Mouse (Mus musculus) heart, embryonic 14.5 days (tissue): ENCODE data around the gene Agpat1. TPM values are rescaled to one million over a fixed set of nuclear protein-coding genes. Genes with fewer than 3 reads are reported as not detected.

Source experiments
- ATAC-seq: fragments of 200-750 bp; cut with Nextera tagmentation; 2 replicates; pipeline ENCODE4 v1.8.0; 2017; ENCODE audit warnings: low read depth, moderate TSS enrichment; ENCODE audit not compliant: insufficient number of reproducible peaks, insufficient read depth, low FRiP score
- H3K27ac ChIP-seq, 2 experiments: fragments of 200-500 bp in 1 of 2; fragments of 300-500 bp in 1 of 2; sonication (generic) in 1 of 2; replicated peaks in 1 of 2; 2 replicates each; pipeline ENCODE4 v1.5.1; 2012 to 2014; ENCODE audit warnings: low read depth in 2 of 2, low read length in 2 of 2, control low read depth in 1 of 2, mild to moderate bottlenecking in 1 of 2, mixed read lengths in 1 of 2; ENCODE audit not compliant: control insufficient read depth in 1 of 2, insufficient read depth in 1 of 2
- H3K27me3 ChIP-seq: fragments of 300-500 bp; sonication (generic); 2 replicates; pipeline ENCODE4 v1.6.1; 2014; ENCODE audit warnings: mild to moderate bottlenecking, low read length, control low read depth; ENCODE audit not compliant: control insufficient read depth, insufficient read depth
- H3K36me3 ChIP-seq: fragments of 300-500 bp; sonication (generic); 2 replicates; pipeline ENCODE4 v1.6.1; 2014; ENCODE audit warnings: mild to moderate bottlenecking, control low read depth, low read length, mixed read lengths; ENCODE audit not compliant: control insufficient read depth, insufficient read depth
- H3K4me1 ChIP-seq, 2 experiments: fragments of 200-500 bp in 1 of 2; fragments of 300-500 bp in 1 of 2; sonication (generic) in 1 of 2; 2 replicates each; pipeline ENCODE4 v1.6.1; 2012 to 2014; ENCODE audit warnings: low read length in 2 of 2, control low read depth in 1 of 2, mixed read lengths in 1 of 2; ENCODE audit not compliant: control insufficient read depth in 2 of 2, insufficient read depth in 2 of 2
- H3K4me2 ChIP-seq: fragments of 300-500 bp; sonication (generic); 2 replicates; pipeline ENCODE4 v1.6.1; 2014; ENCODE audit warnings: mild to moderate bottlenecking, low read length
- H3K4me3 ChIP-seq, 2 experiments: fragments of 200-500 bp in 1 of 2; fragments of 300-500 bp in 1 of 2; sonication (generic) in 1 of 2; 2 replicates each; pipeline ENCODE4 v1.5.1; 2012 to 2014; ENCODE audit warnings: low read length in 2 of 2, mild to moderate bottlenecking in 2 of 2, control low read depth in 1 of 2, low read depth in 1 of 2, moderate library complexity in 1 of 2; ENCODE audit not compliant: control insufficient read depth in 1 of 2, insufficient read depth in 1 of 2
- H3K9ac ChIP-seq: fragments of 300-500 bp; sonication (generic); 2 replicates; pipeline ENCODE4 v1.6.1; 2014; ENCODE audit warnings: mild to moderate bottlenecking, low read length
- H3K9me3 ChIP-seq: fragments of 300-500 bp; sonication (generic); 2 replicates; pipeline ENCODE4 v1.6.1; 2016; ENCODE audit warnings: low read length, control low read depth; ENCODE audit not compliant: control insufficient read depth
- WGBS: fragments of 180-500 bp; shearing (Covaris S2); extraction: QIAGEN DNeasy Blood & Tissue Kit; methylation state at CpG from one replicate; pipeline ENCODE4 v1.1.7; 2014; 5-methylcytosine and 5-hydroxymethylcytosine counted together
- polyA plus RNA-seq: library from polyadenylated mRNA; unstranded; fragments of >200 nt; fragmentation: Nextera tagmentation; extraction: Ambion mirVana; gene quantifications from 2 replicates; pipeline ENCODE4 v1.2.1, GENCODE M21; 2014

Agpat1 gene
- polyA plus RNA-seq, 1 experiment from 2014 or later = 54.4 TPM

DNA sequence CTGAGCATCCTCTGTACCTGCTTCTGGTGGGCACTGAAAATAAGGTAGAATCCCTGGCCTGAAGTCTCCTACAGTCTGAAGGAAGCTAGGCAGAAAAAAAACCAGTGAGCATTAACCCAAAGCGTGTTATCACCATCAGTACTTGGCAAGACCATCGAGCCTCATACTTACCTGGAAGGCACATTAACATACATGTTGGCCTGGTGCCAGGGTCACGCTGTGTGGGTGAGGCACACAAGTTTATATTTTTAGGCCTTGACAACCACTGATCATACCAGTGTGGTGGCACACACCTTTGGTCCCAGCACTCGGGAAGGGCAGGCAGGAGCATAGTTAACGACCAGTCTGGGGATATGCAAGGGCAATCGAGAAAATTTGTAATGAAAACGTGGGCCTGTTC, 3.9 kb downstream of the Agpat1 start:
- Histone ChIP-seq H3K9me3 (no peaks in the 10 kb centered on the region), H3K4me1 (peaks cover 15 to 39% of the 10 kb centered on the region in 2 experiments), H3K36me3 (peaks cover 31% of the 10 kb centered on the region), H3K9ac (no peak overlapping the region), H3K27ac (no peak overlapping the region), H3K27me3 (no peaks in the 10 kb centered on the region), H3K4me2 (no peak overlapping the region), H3K4me3 (no peak overlapping the region)
- 77% methylated on average over 7 of the region's 7 CpGs for WGBS
- no peak for ATAC-seq

DNA sequence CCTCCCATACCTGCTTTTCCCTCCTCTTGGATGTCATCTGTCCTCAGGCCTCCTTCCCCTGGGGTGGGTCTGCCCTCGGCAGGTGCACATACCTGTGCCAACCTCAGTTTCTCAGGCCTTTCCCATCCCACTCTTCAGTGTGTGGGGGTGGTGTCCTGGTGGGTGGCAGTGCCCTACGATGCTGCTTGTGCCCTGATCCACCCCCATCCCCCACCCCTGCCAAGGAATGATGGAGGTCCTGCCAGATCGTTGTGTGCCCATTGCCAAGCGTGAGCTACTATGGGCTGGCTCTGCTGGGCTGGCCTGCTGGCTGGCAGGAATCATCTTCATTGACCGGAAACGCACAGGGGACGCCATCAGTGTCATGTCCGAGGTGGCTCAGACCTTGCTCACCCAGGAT, 7.0 kb downstream of the Agpat1 start:
- ATAC-seq = no peak
- peaks cover 49% of the 10 kb centered on the region for H3K36me3 ChIP-seq

DNA sequence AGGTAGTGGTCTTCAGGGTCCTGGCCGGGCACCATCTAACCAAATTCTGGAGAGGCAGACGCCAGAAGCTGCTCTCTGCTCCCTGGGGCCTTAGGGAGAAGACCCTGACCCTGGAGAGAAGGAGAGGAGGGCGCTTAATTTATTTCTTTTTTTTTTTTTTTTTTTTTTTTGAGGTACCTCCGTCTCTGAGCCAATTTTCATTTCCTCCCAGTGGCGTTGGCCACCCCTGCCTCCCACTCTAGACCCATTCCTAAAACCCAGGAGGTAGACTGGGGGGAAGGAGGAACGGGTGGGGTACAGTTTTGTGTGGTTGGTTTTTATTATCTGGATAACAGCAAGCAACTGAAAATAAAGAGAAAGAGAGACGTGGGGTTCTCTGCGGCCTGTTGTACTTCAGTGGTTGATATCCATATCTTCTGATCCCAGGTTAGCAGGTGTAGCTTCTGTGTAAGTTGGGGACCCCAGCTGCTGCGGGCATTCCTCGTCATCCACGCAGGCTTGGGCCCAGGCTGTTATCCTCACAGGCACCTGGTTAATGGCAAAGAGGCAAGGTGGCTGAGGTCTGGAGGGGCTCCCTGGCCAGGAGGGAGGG, 9.1 kb downstream of the Agpat1 start:
- H3K4me1 ChIP-seq = peaks cover 0 to 13% of the 10 kb centered on the region in 2 experiments; a peak in 3 of 4 replicates
- H3K4me2 ChIP-seq = no peak overlapping the region
- H3K4me3 ChIP-seq = no peak overlapping the region
- H3K27me3 ChIP-seq = no peaks in the 10 kb centered on the region
- no peak overlapping the region for H3K27ac ChIP-seq
- peaks cover 63% of the 10 kb centered on the region for H3K36me3 ChIP-seq
- no peak for ATAC-seq
- no peak overlapping the region for H3K9ac ChIP-seq
- no peaks in the 10 kb centered on the region for H3K9me3 ChIP-seq
- 88% methylated on average over 11 of the region's 11 CpGs for WGBS

More for the DNA sequence above, 7.0 kb downstream of the Agpat1 start:
- H3K27ac ChIP-seq = no peak overlapping the region
- no peaks in the 10 kb centered on the region for H3K9me3 ChIP-seq
- WGBS = 93% methylated on average over 8 of the region's 8 CpGs
- no peaks in the 10 kb centered on the region for H3K27me3 ChIP-seq
- no peak overlapping the region for H3K4me3 ChIP-seq
- H3K4me1 ChIP-seq = peaks cover 7 to 29% of the 10 kb centered on the region in 2 experiments
- H3K4me2 ChIP-seq = no peak overlapping the region
- no peak overlapping the region for H3K9ac ChIP-seq

DNA sequence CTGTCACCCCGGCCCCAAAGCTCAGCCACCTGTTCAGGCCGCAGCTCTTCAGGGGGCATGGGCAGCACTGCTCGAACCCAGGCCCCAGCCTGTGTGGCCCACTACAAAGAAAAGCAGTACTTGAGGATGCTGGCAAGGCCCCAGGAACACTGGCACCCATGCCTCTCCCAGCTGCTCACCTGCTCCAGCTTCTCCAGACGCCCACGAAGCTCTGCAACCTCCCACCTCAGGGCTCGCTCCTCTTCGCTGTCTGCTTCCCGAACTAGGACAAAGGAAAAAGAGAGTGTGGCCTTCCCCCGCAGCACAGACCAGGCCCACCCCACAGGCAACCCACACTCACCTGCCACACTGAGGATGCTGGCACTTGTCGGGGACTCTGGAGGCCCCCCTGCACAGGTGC, 9.8 kb downstream of the Agpat1 start:
- Histone ChIP-seq H3K36me3 (peaks cover 63% of the 10 kb centered on the region), H3K4me1 (peaks cover 0 to 6% of the 10 kb centered on the region in 2 experiments; a peak in 3 of 4 replicates), H3K9me3 (no peaks in the 10 kb centered on the region), H3K27ac (no peak overlapping the region), H3K4me3 (no peak overlapping the region), H3K4me2 (no peak overlapping the region), H3K27me3 (no peaks in the 10 kb centered on the region), H3K9ac (no peak overlapping the region)
- 85% methylated on average over 10 of the region's 10 CpGs for WGBS
- no peak for ATAC-seq

DNA sequence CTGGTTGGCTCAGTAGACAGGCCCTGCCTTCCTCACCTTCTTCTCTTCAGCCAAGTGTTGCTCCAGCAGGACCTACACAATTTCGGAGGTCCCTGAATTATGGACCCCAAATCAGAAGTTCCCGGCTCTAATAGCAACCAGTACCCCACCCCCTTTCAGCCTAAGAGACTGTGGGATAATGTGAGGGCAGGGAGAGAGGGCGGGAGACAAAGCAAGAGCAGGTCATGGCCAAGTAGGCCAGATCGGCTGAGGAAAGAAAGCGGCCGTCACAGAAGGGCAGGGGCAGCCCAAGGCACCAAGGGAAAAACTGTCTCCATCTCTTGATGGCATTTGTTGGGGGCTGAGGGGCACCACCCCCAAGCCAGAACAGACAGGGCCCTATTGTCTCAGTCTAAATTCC, 11.8 kb downstream of the Agpat1 start, which contains the start of gene Egfl8:
Egfl8 (minus strand) TSS at position 101 of the 400 bp plus-strand sequence.
- peaks cover 66% of the 10 kb centered on the region for H3K36me3 ChIP-seq
- H3K9me3 ChIP-seq = no peaks in the 10 kb centered on the region
- 77% methylated on average over 6 of the region's 6 CpGs for WGBS
- H3K4me1 ChIP-seq = no peaks in the 10 kb centered on the region; a peak in 1 of 4 replicates
- no peak within 1 kb of the TSS for H3K27ac ChIP-seq
- no peak for ATAC-seq
- no peak within 1 kb of the TSS for H3K4me2 ChIP-seq
- H3K9ac ChIP-seq = no peak within 1 kb of the TSS
- H3K27me3 ChIP-seq = no peaks in the 10 kb centered on the region
- H3K4me3 ChIP-seq = no peak within 1 kb of the TSS

DNA sequence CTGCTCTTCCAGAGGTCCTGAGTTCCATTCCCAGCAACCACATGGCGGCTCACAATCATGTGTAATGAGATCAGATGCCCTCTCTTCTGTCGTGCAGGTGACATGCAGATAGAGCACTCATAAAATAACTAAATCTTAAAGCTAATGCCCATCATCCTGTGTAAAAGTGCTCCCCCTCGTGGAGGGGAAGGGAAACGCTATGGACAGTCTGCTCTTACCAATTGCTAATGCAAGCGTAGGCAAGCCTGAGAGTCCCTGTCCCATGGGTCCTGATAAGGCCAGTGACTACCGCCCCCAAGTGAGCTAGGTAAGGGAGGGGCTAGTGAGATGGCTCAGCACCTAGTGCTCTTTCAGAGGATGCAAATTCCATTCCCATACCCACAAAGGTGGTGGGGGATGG, 14.9 kb downstream of the Agpat1 start:
- 21% methylated on average over 6 of the region's 6 CpGs for WGBS
- Histone ChIP-seq H3K27ac (no peak overlapping the region), H3K27me3 (no peaks in the 10 kb centered on the region), H3K4me2 (no peak overlapping the region), H3K36me3 (peaks cover 65% of the 10 kb centered on the region), H3K9me3 (no peaks in the 10 kb centered on the region), H3K4me3 (no peak overlapping the region), H3K4me1 (no peaks in the 10 kb centered on the region; a peak in 1 of 4 replicates), H3K9ac (no peak overlapping the region)
- no peak for ATAC-seq

DNA sequence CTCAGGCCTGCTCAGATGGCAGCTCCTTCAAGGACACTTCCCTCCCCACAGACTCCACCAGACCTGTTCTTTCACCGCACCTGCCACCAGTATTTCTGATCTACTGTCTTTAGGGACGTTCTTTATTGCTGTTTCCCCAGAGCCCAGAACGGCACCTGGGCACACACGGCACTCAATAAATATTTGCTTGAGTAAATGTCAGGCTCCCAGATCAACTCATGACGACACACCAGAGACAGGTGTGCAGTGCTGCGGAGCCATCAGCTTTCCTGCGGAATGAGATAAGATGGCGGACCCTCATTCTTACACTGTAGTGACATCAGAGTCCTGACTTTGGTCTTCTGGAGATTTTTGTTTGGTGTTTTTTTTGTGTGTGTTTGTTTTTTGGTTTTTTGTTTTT, 16.9 kb downstream of the Agpat1 start:
- H3K36me3 ChIP-seq = peaks cover 69% of the 10 kb centered on the region
- WGBS = 94% methylated on average over 8 of the region's 8 CpGs
- H3K9me3 ChIP-seq = no peaks in the 10 kb centered on the region
- no peak for ATAC-seq
- no peak overlapping the region for H3K4me2 ChIP-seq
- no peak overlapping the region for H3K4me3 ChIP-seq
- peaks cover 0 to under 1% of the 10 kb centered on the region in 2 experiments; a peak in 3 of 4 replicates for H3K4me1 ChIP-seq
- no peak overlapping the region for H3K27ac ChIP-seq
- no peaks in the 10 kb centered on the region for H3K27me3 ChIP-seq
- H3K9ac ChIP-seq = no peak overlapping the region

DNA sequence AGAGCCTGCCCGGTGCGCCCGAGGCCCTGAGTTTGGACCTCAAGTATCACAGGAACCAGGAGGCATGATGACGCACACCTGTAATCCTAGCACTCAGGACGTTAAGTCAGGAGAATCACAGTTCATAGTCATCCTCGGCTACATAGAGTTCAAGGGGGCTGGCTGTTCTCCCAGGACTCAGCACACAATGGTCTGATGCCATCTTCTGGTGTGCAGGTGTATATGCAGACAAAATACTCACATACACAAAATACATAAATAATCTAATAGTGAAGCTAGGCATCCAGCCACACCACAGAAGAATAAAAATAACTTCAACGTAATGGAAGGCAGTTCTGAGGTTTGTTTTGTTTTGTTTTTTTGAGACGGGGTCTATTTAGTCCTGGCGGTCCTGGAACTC, 19.1 kb downstream of the Agpat1 start:
- no peak for ATAC-seq
- peaks cover 7 to 9% of the 10 kb centered on the region in 2 experiments for H3K4me1 ChIP-seq
- no peak overlapping the region for H3K4me2 ChIP-seq
- no peaks in the 10 kb centered on the region for H3K9me3 ChIP-seq
- 88% methylated on average over 9 of the region's 9 CpGs for WGBS
- H3K9ac ChIP-seq = no peak overlapping the region
- no peak overlapping the region for H3K4me3 ChIP-seq
- peaks cover 55% of the 10 kb centered on the region for H3K36me3 ChIP-seq
- H3K27me3 ChIP-seq = no peaks in the 10 kb centered on the region
- no peak overlapping the region for H3K27ac ChIP-seq
